Mouse (Mus musculus) adipocyte (in vitro differentiated cells): ENCODE data around the gene Dscam.

ENCODE experiments used
- DNase-seq: peaks from one replicate; pipeline ENCODE4 v3.0.0-alpha.2; 2016; ENCODE audit warnings: low spot score

Gene Dscam

GRCm38 (mm10) chr16:97170513-97171081, at the start of gene Dscam:
Gene Dscam (minus strand): TSS chr16:97170752.
- no peak for DNase-seq

DNA sequence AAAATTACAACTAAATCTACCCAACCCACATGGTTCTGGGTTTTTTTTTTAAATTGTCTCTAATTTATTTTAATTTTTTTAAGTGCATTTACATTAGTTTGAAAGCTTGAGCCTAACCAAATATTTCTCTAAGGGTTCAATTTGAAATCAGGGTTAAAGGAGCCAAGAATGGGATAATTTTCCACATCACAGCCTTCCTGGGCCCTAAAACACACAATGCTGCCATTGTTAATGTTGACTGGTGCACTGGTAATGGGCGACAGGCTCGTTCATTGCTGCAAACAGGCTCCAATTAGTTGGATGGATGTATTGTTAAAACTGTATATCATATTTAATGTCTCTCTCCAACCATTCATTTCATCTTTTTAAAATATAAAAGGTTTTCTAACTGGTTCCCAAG, 48.8 kb upstream of the Dscam start:
- DNase-seq: no peak

GRCm38 (mm10) chr16:97209997-97210396, 39.4 kb upstream of the Dscam start:
- DNase-seq: no peak

DNA sequence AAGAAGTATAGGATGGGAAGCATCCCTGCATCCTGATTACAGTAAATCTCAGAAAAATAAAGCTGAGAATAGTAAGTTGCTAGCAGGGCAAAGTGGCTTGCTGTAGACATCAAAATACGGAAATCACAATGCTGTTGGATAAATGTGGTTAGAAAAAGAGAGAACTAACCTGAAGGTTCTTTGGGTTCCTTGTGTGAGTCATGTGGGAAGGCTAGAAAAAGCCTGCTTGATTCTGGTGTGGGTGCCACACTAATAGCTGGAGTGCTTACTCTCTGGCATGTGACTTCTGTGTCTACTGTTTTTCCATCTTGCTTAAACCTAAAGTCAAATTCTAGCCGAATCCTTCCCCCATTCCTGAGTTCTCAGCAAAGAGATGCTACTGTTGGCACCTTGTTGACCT, 37.7 kb upstream of the Dscam start:
- DNase-seq: no peak

- no peak for DNase-seq
These were observed 33.5 kb upstream of the Dscam start for GRCm38 (mm10) chr16:97204090-97204489.

DNA sequence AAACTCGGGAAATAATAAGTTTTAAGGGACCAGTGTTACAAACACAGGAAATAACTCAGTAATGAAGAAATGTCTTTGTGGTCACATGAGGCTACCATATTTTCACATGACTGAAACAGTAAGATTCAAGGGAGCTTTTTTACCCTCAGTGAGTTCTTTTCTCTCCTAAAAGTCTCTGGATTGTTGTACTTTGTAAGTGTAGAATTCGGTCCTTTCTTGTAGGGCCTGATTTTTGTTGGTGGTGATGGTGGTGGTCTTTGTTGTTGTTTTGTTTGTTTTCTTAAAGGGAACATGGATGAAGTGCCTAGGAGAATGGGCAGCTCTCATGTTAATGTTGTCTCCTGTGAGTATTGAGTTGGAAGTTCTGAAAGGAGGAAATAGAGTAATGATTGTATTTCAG, 33.0 kb upstream of the Dscam start:
- DNase-seq: no peak

DNA sequence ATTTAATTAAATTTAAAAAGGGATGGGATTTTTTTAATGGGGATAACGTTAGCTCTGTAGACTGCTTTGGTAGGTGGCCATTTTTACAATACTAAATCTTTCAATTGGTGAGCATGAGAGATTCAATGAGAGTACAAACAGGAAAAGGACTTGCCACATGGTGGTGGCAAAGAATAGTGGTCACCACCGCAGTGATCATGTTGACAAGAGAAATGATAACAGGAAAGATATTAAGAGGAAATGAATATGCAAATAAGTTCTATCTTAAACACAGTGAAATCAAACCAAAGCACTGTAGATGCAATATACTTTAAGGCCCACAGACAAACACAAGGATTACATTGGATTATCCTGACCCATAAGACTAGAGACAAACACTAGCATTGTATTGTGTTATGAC, 24.1 kb upstream of the Dscam start:
- DNase-seq: no peak

DNA sequence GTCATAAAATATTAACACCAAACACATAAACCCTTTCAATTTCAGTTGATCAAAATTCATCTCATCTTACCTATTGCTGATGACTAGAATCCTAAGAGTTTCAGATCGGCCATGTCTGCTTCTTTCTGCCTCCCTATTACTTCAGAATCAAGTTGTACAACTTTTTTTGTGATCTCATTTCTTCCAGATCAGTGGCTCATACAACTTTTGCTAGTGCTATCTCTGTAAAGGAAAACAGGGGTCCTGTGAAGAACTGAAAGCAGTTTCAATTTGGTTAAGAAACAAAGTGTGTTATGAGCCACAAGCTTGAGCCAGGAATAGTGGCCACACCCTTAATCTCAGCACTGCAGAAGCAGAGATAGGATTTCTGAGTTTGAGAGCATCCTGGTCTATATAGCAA, 23.6 kb upstream of the Dscam start:
- DNase-seq: no peak

- DNase-seq: no peak
These were observed 21.7 kb upstream of the Dscam start for GRCm38 (mm10) chr16:97192296-97192695.

- no peak for DNase-seq
These were observed 20.1 kb upstream of the Dscam start for GRCm38 (mm10) chr16:97190604-97191003.

DNA sequence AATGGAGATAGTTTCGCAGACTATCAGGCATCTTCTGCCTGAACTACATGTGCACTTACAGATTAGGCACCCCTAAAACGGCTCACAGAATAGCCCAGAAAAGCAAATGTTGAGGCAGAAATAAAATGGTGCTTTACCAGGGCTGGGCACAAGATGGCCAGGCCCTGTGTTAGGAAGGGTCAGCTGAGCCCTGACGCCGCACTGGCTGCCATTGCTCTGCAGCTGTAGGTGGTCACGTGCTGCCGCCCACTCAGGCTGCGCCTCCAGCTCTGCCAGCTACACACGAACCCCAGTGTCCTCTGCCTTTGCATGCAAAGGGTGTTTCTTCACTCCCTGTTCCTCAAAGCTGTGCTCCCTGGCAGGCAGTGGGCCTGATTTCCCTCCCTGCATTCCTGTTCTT, 948 bp upstream of the Dscam start:
- no peak for DNase-seq

GRCm38 (mm10) chr16:97169901-97170512, 545 bp downstream of the Dscam start:
- no peak for DNase-seq

DNA sequence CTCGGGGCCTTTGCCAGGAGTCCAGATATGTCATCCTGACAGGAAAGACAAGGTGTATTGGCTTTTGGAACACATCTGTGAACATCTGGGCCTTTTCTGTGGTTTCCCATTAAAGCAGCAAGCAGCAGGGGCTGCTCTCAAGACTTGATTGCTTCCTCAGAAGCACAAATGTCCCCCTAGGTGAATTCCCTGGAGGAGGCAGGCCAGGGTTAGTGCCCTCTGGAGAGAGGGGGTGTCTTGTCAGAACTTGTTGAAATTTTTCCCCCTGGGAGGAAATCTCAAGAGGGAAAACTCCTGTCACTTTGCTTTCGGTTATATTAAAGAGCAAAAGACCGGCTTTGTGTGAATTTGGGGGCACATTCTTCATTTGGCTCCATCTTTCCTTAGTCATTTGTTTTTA, 1.9 kb downstream of the Dscam start:
- no peak for DNase-seq

DNA sequence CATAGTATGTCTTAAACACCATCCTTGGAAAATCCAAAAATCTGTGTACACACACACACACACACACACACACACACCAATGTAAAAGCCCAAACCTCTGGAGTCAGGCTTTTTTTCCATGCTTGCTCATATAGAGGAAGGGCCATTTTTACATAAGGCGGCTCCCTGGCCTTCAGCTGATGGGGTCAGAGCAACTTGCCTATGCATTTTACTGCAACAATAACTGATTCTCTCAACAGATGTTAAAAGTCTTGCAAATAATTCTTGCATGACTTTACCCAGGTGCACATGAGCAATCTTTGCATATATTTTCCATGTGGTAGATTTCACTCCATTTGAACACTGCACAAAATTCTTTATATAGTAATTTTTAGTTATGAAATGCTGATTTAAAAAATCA, 2.5 kb downstream of the Dscam start:
- no peak for DNase-seq

GRCm38 (mm10) chr16:97166166-97166565, 4.4 kb downstream of the Dscam start:
- no peak for DNase-seq

GRCm38 (mm10) chr16:97165444-97166121, 5.0 kb downstream of the Dscam start:
- no peak for DNase-seq

DNA sequence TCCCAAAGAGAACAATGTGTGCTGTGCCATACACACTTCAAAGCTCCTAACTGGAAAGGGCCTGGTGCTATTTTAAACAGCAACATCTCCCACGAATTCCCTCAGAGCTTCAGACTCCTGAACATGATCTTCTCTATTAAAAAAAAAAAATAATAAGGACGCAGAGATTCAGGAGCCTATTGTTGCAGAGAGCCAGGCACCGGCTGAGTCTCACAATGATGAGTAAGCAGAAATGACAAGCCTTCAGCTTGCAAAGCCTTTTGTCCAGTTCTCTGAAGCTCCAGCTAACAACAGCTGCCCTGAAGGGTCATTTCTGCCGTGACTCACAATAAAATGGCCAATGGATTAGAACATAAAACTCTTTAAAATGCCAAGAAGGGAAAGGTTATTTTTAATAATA, 12.3 kb downstream of the Dscam start:
- DNase-seq: peak; percentile 21

DNA sequence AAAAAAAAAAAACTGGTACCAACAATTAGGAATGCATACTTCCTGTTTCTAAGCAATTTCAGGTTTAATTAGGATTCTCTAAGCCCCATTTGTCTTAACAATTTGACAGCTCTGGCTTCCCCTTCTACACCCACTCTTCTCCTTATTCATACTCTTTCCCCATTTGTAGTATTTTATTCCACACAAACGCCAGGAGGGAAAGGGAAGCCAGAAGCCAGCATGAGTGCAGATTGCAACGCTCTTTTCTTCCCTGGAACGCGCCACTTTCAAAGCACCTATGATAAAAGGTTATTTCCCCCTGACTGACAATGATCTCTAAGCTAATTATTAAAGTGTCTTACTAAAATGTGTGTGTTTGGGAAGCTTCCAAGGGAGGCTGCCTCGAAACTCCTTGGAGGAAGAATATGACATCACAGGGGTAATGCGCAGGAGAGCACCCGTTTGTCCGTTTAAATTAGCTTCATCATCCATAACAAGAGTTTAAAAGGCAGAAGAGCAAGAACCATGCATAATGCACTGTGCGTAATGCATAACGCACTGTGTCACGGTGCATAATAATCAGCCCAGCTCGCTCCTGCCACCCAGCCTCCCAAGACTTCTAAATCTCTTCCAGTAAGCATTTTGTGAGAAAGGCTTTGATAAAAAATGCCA, 25.9 kb downstream of the Dscam start:
- DNase-seq: no peak

DNA sequence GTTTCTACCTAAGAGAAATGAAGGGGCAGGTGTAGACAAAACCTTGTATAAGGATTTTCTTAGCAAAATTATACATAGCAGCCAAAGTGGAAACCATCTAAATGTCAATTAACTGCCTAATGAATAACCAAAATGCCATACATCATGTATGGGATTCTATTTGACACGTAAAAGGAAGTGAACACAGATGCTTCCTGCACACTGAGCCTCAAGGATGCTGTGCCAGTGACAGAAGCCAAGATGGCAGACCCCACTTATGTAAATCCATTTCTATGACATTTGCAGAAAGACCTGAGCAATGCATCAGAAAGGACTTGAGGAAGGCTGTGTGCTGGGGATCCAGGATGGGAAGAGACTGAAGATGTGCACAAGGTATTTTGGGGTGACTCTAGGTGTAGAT, 28.6 kb downstream of the Dscam start:
- no peak for DNase-seq

GRCm38 (mm10) chr16:97135003-97135827, 35.3 kb downstream of the Dscam start:
- no peak for DNase-seq

DNA sequence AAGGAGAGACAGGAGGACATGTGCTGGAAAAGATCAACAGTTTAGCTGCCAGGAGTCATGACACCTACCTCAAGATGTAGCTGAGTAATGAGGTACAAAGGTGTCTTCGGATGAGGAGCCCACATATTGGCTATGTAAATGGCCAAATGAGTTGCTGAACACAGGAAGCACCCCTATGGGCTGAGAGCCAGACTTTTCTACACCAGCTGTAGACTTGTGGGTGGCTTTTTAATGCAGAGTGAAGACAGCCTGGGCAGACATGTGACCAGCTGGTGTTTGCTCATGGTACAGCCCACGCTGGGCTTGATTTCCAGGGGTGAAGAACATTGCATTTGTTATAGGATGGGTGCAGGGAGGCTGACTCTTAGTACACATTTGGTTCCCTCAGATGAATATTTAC, 43.3 kb downstream of the Dscam start:
- no peak for DNase-seq

DNA sequence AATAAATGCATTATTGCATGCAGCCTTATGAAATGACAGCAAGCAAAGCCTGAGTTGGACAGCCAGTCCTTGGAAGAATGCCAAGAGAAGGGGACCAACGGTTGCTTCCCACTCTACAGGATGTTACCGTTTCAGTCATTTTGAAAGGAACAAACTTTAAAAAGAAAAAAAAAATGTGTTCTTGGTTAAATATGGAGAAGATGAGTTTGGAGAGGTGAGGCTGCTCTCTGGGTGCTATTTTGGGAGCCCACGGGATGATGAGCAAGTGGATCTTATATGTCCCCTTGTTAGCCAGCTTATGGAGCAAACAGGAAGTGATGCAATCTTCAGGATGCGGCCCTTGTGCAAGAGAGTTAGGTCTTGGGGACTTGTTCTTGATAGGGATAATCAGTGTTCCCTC, 60.5 kb downstream of the Dscam start:
- DNase-seq: no peak
